Mouse (Mus musculus) spleen, embryonic (tissue): ENCODE data around the gene Lamb3.

Source experiments
- CTCF ChIA-PET: fragments of 350-600 bp; sonication (Branson Sonifier 250); formaldehyde crosslinking; loops from one replicate; lab custom pipeline; 2022; lab: Charles Lee

Gene Lamb3

DNA sequence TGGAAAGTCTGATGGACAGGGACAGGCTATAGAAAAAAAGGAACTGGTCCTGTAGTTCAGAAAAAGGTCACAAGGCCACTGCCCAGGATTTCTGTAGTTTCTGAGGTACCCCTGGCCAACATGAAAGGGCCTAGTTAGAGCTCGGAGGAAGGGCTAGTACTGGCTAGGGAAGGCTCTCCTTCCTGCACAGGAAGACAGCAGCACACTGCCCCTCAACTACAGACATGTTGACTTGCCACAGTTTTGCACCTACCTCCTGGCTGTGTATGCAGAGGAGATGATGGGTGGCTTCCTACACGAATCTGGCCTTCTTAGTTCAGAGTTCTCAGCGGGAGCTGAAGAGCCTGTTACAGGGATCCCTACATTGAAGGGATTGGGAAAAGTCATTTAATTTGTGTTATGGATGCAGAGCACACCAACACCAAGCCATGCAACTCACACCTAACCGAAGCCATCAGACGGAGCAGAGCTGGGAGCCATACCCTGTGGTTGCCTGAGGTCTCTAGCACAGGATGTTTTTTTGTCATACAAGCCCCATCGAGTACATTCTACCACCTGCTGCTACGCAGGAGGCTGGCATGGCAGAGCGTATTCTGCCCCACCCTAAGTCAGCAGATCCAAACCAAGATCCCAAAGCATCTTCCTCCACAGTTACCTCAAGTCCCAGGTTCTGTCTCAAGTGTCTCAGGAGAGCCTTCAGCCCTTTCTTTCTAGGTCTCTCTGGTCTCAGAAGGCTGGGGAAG, 6.7 kb upstream of the Lamb3 start:
- CTCF ChIA-PET: interaction anchor here (0.7 kb wide), 1 partner anchor 29 kb away, joined by 3 read pairs; no protein-coding TSS in a partner anchor

DNA sequence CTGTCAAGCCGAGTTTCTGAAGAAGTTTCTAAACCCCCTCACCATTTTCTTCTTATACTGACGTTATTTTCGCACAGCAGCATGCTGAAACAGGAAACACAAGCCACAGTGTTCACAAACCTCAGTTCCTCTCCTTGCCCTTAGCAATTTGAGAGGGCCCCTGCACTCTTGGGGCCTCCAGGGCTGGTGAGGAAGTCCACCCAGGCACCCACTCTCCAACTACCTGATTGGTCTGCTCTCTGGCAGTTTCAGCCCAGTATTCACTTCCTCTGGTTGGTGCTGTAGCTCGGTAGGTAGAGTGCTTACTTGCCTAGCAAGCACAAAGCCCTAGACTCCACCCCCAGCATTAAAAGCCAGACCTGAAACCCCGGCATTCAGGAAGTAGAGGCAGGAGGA, 6.1 kb upstream of the Lamb3 start, which contains the start of gene Traf3ip3:
TSS of gene Traf3ip3 (minus strand) at position 321 of the 396 bp plus-strand sequence.
- CTCF ChIA-PET: no interaction called here

DNA sequence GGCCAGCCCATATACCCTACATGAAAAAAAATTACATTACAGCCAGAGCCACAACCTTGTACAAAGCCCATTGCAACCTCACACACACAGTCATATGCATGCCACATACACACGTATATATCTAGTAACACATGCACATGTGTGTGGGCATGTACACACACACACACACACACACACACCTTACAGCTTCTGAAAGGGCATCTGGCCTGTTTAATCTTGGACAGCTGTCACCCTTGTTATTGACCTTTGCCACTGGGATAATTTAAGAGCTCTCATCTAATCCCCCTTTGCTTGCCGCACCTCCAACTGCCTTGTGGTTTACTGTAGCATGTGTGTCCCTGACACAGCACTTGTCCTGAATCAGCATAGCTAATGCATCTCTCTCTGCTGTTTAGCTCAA, 3.7 kb upstream of the Lamb3 start:
- CTCF ChIA-PET: interaction anchor here (0.7 kb wide), 1 partner anchor 155 kb away, joined by 4 read pairs; no protein-coding TSS in a partner anchor

DNA sequence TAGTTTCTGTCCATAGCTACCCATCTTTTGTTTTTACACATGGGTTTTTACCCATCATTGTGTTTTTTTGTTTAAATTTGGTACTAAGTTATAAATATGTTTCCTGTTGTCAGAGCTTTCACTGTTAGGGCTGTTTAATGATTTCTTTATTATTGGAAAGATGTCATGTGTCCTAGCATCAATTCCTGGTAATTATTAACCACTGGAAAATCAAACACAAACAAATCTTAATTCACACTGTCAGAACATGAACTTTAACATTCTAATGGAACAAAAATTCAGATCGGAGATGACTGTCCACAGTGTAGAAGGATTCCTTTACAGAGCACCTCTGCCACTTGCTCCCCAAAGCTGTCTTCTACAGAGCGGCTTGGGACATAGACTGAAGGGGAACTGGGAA, 2.1 kb upstream of the Lamb3 start:
- CTCF ChIA-PET: interaction anchor here (0.7 kb wide), 1 partner anchor 119 kb away, joined by 3 read pairs; no protein-coding TSS in a partner anchor

DNA sequence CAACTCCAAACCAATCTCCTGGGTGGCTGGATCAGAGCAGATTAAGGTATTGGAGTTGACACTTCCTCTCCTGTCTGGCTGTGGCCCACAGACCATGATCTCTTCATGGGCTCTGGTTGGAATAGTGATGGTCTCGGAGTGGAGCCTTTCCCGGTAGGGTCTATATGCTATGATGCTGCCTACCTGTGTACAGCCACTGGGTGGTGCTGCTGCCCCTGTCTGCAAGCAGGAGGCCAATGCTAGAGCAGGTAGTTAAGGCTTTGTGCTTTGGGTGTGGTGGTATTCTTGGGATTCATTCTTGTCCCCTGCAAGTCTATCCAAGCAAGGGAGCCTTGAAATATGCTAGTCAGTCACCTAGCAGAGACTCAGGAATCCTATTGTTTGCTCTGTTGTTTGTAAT, 679 bp downstream of the Lamb3 start:
- CTCF ChIA-PET: interaction anchor here (0.7 kb wide), 1 partner anchor 42 kb away, joined by 3 read pairs; no protein-coding TSS in a partner anchor

DNA sequence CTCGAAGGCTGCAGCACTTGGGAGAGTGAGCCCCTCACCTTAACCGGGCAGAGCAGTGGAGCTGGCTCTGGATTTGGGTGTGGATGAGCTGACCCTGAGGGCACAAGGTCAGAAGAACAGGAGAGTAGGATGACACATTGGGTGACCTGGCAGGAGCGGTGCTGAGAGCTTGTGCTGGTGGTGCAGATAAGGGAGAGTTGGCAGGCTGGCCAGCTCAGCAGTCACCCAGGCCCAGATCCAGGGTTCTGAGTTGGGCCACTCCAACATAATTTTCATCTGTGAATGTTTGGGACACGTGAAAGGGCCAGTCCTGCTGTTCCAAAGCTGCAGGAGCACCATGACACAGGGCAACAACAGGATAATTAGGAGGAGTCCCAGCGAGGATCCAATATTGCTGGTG, 3.9 kb downstream of the Lamb3 start:
- CTCF ChIA-PET: interaction anchor here (0.7 kb wide), 1 partner anchor 113 kb away, joined by 3 read pairs; no protein-coding TSS in a partner anchor

DNA sequence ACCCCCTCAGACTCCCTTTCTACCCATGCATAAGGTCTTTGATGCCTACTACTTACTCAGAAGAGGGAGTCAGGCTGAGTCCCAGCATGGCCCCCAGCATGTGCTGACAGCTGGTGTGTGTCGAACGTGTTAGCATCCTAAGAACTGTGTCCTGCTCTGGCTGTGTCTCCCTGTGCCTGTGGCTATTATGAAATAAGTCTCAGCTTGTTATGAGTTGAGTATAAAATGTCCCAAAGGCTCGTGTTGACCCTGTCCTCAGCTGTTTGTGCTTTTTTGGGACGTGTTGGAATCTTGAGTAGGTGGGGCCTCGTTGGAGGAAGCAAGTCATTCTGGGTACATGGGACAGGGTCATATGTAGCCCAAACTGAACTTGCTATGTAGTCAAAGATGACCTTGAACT, 6.6 kb downstream of the Lamb3 start:
- CTCF ChIA-PET: no interaction called here

DNA sequence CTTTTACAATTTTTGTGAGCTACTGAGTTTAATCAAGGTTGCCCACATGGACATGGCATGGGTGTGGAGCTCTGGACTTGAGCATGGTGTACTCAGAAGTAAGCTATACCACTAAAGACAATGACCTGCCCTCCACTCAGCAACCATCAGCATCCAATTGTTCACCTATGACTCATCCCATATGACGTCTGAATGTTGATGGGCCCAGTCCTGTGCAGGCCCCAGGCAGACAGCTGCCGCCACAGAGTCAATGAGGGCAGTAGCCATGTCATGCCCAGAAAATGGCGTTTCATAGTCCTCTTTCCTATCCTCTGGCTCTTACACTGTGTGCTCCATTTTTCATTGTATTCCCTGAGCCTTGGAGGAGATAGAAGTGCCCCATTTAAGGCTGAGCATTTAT, 8.5 kb downstream of the Lamb3 start:
- CTCF ChIA-PET: no interaction called here

DNA sequence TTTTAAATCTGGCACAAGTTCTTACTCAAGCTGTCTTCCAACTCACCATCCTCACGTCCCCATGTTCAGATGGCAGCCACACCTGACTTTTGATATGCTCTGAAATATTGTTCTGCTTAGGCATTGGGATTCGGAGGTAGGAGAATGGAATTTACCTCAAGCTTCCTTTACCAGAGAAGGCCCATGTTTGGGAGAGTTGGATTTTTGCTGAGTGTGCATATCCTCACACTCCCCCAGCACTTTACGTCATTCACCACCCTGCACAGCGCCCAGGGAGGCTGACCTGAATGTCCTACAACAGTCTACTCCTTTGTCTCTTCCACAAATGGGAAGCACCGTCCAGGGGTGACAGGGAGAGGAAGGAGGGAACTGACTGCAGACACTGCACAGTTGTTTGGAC, 12.9 kb downstream of the Lamb3 start:
- CTCF ChIA-PET: interaction anchor here (0.5 to 1.3 kb wide), 2 partner anchors 13 to 91 kb away, joined by 3 to 6 read pairs; partner anchors contain the start of gene Lamb3

DNA sequence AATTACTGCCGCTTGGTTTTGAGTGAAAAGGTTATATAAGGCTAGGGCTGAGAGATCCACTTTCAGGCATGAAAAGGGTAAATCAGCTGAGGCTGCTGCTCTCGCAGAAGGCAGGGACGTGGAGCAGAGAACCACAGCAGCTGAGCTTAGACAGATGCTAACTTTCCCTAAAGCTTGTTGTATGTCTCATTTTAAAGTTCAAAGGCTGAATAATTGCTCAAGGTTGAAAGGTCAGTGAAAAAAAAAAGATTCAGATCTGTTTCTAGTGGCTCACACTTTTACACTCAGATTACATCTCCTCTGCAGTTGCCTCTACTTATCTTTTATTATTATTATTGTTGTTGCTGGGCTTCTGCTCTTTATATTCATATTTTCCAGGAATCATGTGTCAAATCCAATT, 18.0 kb downstream of the Lamb3 start:
- CTCF ChIA-PET: no interaction called here

DNA sequence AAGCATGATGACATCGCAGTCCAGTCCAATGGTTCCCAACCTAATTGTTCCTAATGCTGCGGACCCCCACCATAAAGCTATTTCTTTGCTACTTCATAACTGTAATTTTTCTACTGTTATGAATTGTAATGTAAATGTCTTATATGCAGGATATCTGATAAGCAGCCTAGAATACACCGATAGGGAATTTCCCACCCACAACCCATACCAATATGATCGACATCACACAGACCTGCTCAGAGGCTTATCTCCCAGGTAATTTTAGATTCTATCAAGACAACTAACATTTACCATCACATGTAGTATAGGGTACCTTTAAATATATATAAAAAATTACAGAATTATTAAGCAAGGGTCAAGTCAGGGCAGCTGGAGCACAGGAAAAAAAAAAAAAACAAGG, 18.6 kb downstream of the Lamb3 start:
- CTCF ChIA-PET: interaction anchor here (0.6 kb wide), 1 partner anchor 340 kb away, joined by 18 read pairs; no protein-coding TSS in a partner anchor

DNA sequence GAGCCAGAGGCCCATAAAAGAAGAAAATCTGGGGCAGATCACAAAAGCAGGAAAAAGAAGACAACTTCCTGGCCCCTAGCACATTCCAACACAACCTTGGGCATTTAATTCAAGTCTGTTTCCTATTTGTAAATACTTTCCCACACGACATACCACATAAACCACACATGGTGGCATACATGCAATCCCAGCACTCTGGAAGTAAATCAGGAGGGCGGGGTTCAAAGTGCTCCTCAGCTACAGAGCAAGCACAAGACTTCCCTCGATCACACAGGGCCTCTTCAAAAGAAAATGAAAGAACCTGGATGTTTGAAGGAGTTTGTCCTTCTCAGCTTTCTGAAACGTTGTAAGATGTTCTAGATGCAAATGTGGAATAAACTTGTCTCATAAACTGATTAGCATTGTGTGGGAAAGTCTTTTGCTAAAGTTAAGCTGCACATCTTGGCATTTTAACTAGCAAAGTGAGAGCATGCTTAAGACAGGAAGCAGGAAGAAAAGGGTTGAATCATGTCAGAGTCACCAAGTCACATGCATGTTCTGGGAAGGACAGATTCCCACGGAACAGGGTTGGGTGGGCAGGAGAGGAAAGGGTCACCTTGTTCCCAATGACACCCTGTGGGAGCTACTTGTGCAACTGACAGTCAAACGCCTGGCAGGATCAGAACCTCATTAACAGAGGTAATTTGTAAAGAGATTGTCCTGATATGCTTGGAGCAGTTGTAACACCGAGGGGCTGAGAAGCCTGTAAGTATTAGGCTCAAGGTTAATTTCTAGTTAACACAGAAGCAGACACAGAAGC, 19.4 kb downstream of the Lamb3 start:
- CTCF ChIA-PET: no interaction called here

DNA sequence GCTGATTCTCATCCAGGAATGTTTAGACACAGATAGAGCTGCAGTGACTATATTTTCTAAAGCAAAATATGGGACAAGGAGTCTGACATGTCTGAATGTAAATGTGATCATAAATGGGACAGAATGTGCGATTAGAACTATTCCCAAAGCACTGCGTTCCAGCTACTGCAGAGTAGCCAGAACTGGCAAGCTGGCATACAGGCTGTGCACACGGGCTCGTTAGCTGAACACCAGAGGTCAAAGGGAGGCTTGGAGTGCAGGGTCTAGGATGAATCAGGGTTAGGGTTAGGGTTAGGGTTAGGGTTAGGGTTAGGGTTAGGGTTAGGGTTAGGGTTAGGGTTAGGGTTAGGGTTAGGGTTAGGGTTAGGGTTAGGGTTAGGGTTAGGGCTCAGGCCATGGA, 20.0 kb downstream of the Lamb3 start:
- CTCF ChIA-PET: interaction anchor here (0.6 kb wide), 1 partner anchor 24 kb away, joined by 4 read pairs; no protein-coding TSS in a partner anchor

DNA sequence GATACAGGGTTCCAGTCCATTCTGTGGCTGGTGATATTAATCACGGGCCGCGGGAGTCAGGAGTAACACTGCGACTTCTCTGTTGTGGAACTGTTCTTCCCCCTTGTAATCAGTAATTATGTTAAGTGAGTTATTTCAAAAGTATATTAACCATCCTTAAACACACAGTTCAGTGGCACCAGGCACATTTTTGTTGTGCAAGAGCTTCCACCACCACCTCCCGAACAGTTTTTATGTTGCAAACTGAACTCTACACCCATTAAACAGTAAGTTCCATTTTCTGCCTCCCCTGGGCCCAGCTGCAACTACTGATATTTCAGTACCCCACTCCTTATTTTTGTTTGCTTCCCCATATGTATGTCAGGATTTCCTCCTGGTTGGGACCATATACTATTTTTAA, 22.1 kb downstream of the Lamb3 start:
- CTCF ChIA-PET: no interaction called here

DNA sequence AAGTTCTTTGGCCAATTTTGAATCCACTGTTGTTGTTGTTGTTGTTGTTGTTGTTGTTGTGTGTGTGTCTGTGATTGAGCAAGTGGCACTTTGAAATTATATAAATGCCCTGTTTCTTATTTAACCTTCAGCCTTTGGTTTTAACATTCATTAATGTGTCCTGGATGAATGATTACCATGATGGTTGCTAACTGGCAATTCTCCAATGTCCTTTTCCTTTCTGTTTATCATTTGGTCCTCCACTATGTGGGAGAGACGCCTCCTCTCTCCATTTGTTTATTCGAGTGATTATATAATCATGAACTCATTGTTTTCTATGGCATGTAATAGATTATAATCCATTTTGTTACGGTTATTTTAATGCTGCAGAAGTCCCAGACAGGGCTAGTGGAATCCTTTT, 23.0 kb downstream of the Lamb3 start:
- CTCF ChIA-PET: no interaction called here

DNA sequence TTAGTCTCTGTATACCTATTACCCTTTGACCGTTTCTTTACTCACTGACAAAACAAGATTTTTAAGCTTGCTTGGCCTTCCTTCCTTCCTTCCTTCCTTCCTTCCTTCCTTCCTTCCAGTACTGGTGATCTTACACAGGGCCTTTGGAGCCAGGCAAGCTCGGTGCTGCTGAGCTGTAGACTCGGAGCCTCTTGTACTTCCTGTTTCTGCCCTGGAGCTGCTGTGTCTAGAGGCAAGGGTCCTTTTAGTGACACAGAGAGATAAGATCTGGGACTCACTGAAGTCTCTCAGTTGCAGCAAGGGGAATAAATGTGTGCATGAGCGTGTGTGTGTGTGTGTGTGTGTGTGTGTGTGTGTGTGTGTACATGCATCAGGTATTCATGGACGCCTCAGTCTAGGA, 23.4 kb downstream of the Lamb3 start:
- CTCF ChIA-PET: no interaction called here

DNA sequence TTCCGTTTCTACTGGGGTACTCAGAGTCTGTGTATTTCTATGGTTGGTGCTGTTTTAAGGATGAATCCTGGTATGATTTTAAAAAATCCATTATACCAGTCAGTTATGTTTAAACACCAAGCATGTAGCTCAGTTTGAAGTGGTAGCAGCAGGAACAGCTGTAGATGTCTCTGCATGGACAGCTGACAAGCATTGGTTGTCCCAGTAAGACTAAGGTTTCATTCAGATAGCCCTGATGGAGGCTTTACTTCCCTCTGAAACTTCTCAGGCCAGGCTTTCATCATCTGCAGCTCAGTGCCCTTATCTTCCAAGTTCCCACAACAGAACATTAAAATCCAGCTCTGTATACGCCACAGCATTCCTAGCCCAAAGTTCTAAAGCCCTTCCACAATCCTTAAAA, 25.2 kb downstream of the Lamb3 start:
- CTCF ChIA-PET: no interaction called here

DNA sequence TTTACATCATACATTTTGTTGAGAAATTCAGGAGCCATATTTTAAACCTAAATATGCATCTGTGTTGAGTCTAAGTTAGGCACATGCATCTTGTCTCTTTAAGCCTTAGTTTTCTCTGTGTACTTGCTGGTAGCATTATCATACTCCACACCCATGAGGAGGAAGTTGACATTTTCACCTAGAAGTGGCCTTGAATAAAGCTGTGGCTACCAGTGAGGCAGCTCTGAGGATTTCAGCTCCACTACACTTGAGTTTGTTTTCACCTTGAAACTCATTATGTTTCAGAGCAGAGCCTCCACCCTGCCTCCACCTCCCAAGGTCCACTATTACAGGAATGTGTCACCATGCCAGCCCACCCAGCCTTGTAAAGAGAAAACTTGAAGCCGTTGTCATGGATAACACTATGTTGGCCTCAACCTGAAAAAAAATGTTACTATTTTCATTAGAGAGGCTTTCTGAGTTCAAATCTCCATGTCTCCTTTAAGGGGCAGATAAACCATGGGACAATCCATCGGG, 26.7 kb downstream of the Lamb3 start:
- CTCF ChIA-PET: no interaction called here

DNA sequence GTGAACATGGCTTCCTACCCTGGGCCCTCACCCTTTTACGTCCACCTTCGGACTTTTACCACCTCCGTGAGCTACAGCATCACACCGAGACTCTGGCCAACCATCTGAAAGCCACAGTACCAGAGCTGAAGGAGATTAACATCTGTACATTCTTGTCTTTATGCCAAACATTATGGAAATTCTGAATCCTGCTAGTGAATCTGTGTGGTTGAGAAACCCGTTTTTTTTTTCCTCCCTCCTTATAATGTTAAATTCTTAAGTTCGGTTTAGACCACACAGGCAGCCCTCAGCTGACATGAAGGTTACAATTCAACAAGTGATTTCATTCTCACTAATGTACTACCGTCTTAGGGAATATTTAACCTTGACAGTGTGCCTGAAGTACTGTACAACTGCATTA, 27.4 kb downstream of the Lamb3 start:
- CTCF ChIA-PET: no interaction called here

DNA sequence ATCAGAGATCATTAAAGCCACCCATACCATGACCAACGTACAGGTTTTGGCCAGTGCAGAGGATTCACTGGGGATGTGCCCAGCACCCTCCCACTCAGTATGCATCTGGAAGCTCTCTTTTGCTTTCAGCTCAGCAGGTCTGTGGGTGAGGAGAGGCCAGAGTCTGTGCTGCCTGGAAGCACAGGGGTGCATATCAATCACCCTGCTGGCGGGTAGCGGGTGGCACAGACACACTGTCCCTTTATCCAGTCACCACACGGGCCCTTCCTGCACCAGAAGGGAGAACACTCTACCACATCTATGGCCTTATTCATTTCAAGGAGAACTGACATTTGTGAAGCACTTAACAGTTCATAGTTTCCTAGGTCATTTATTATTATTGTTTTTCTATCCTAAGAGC, 30.9 kb downstream of the Lamb3 start:
- CTCF ChIA-PET: no interaction called here

DNA sequence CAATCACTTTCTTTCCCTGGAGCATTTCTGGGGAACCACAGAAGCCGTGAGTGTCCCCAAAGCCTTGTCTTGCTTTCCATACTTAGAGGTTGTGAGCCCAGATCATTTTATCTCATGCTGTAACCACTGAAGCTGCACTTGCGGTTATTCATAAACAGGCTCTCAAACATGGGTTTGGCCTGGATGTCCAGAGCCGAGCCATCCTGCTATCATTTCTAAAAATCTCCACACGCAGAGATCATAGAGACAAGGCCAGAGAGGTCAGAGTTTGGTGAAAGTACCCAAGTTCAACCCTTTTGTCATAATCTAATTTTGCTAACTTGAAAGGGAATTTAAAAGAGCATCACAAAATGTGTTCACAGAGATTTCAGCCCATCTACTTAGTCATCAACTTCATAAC, 33.9 kb downstream of the Lamb3 start:
- CTCF ChIA-PET: no interaction called here

DNA sequence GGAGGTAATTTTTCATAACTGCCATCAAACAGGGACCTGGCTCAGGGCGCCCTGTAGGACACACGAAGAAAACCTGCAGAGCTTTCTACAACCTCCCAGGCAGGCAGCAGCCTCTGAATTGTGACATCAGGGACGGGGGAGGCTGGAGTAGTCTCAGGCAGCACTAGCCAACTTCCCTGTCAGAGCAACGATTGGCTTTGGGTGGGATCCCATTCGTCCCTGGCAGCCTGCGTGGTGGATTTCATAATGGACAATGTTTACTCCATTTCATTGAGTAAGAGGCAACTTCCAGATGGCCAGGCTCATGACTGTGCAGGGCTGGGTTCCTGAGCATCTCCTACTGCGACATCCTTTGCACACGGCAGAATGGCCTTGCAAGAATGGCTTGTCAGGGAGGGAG, 34.7 kb downstream of the Lamb3 start:
- CTCF ChIA-PET: no interaction called here
